Mouse (Mus musculus): Measurements from ENCODE around the gene B4galt2. TPM values are rescaled to one million over a fixed set of nuclear protein-coding genes. Genes with fewer than 3 reads are reported as not detected.

B4galt2 gene
- 22.7 and 31.7 TPM in 2 replicates for polyA plus RNA-seq (2016; fragmentation: Nextera tagmentation; extraction: Ambion mirVana)

DNA sequence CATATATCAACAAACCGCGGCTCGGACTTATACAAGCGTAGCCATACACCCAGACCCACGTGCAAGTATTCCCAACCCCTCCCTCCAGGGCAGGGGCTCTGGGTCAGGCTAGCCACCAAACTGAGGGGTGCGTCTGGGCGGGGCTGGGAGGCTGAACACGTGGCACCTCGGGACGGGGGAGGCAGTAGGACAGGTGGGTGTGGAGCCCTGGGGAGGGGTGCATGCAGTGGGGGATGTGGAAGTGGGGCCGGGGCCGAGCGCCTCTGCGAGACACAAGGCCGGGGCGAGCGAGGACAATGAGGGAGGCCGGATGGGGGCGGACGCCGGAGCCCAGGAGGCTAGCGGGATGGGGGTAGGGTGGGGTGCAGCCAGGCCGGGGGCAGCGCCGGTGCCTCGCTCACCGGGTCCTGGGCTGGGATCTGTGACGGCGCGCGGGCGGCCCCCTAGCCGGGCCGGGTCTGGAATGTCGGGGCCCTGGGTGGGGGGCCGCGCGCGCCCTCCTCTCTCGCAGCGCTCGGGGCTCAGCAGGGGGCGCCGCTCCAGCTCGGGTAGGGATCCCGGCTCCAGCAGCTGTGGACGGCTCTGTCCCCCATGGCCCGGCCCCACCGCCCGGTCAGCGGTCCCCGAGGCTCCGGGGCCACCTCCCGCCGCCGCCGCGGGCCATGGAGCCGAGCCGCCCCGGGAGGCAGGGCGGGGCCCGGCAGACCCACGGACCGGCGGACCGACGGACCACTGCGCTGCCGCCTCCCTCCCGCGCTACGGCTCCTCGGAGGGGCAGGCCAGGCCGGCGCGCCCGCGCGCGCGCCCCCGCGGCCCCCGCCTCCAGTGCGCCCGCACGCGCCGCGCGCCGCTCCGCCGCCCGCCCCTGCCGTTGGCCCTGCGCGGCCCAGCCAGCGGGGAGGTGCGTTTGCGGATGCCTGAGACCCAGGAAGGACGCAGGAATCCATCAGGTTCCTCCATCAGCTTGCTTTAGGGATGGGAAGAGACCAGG, at the start of gene B4galt2:
B4galt2 (minus strand) TSS at position 787 of the 991 bp plus-strand sequence.
- peaks cover 69% of the 10 kb centered on the region for H3K4me1 ChIP-seq (replicated peaks)
- no peaks in the 10 kb centered on the region for H3K9me3 ChIP-seq
- under 1% methylated on average over 95 of the region's 103 CpGs for WGBS
- no peaks in the 10 kb centered on the region for H3K27me3 ChIP-seq (ENCODE audit: insufficient read depth, poor library complexity, severe bottlenecking)
- H3K4me3 ChIP-seq, result peak within 1 kb of the TSS; percentile 87
- H3K27ac ChIP-seq, result peak within 1 kb of the TSS; percentile 96
- DNase-seq (ENCODE audit: low spot score), result peak; percentile 68
- H3K36me3 ChIP-seq, result peaks cover 56% of the 10 kb centered on the region

- Histone ChIP-seq H3K9me3 (no peaks in the 10 kb centered on the region), H3K4me3 (peak within 1 kb of the TSS; percentile 53), H3K27ac (peak within 1 kb of the TSS; percentile 64; the same call in 1 of the 2 replicates), H3K36me3 (0 out of 2 replicates have a peak, but pooled peaks cover 8% of the 10 kb centered on the region), H3K4me1 (replicated peaks) (peaks cover 38% of the 10 kb centered on the region), H3K27me3 (ENCODE audit: insufficient read depth, poor library complexity, severe bottlenecking) (peaks cover 73% of the 10 kb centered on the region)
- peak; percentile 55 for DNase-seq (ENCODE audit: low spot score)
- under 1% methylated on average over 33 of the region's 33 CpGs for WGBS
Measured at GRCm38 (mm10) chr4:117929391-117929881, 46.1 kb upstream of the B4galt2 start, which contains the start of gene Artn. Gene Artn (minus strand): TSS chr4:117929763.

- peaks cover 38% of the 10 kb centered on the region for H3K4me1 ChIP-seq (replicated peaks)
- peak overlapping the region; percentile 53 for H3K4me3 ChIP-seq
- peak; percentile 54 for DNase-seq (ENCODE audit: low spot score)
- peak overlapping the region; percentile 64; the same call in 1 of the 2 replicates for H3K27ac ChIP-seq
- H3K27me3 ChIP-seq (ENCODE audit: insufficient read depth, poor library complexity, severe bottlenecking), result peaks cover 80% of the 10 kb centered on the region
- no peaks in the 10 kb centered on the region for H3K9me3 ChIP-seq
- 4% methylated on average over 13 of the region's 13 CpGs for WGBS
- H3K36me3 ChIP-seq, result 0 out of 2 replicates have a peak, but pooled peaks cover 8% of the 10 kb centered on the region
Measured at GRCm38 (mm10) chr4:117928699-117929241, 45.5 kb upstream of the B4galt2 start.

GRCm38 (mm10) chr4:117928234-117928633, 44.9 kb upstream of the B4galt2 start:
- peak; percentile 80 for DNase-seq (ENCODE audit: low spot score)
- H3K4me3 ChIP-seq, result 0 out of 2 replicates have a peak overlapping the region, but pooled peaks have one; percentile 53
- no peak overlapping the region for H3K27ac ChIP-seq
- H3K27me3 ChIP-seq (ENCODE audit: insufficient read depth, poor library complexity, severe bottlenecking), result peaks cover 85% of the 10 kb centered on the region
- H3K36me3 ChIP-seq, result 0 out of 2 replicates have a peak, but pooled peaks cover 8% of the 10 kb centered on the region
- H3K9me3 ChIP-seq, result no peaks in the 10 kb centered on the region
- 12% methylated on average over 6 of the region's 6 CpGs for WGBS
- peaks cover 38% of the 10 kb centered on the region for H3K4me1 ChIP-seq (replicated peaks)

DNA sequence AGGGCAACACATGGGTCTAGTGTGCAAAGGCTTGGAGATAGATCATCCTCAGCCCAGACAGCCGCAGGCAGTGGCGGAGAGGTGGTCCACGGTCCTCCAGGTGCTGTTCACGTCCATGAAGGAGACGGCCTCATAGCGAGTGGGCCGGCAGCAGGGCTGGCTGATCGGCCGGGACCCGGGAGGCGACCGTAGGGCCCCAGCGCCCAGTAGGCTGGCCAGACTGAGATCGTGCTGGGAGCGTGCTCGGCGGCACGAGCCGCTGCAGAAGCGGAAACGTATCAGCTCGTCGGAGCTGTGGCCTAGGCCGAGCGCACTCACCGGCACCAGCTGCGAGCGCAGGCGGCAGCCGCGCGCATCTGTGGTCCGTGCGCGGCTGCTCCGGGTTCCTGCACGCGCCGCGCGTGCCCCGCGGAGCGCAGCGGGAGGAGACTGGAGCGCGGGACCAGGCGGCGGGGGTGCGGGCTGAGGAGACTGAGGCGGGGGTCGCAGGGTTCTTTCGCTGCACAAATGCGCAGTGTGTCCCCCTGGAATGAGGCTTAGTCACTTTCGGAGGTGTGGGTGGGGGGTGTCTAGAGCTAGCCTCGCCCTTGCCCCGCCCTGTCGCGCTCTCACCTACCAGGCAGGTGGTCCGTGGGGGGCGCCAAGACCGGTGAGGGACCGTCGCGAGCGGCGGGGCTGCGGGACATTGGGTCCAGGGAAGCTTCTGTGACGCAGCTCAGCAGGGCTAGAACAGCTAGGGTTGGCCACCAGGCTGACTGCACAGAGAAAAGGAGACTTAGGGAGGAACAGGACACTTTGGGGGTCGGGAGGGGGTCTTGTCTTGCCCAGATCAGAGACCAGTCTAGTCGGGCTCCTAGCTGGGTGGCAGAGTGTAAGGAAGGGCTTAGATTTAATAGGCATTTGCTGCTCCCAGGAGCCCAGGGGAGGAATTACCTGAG, 43.5 kb upstream of the B4galt2 start:
- Histone ChIP-seq H3K36me3 (no peaks in the 10 kb centered on the region), H3K27ac (peak overlapping the region; percentile 47), H3K4me1 (replicated peaks) (peaks cover 38% of the 10 kb centered on the region), H3K9me3 (no peaks in the 10 kb centered on the region), H3K27me3 (ENCODE audit: insufficient read depth, poor library complexity, severe bottlenecking) (peaks cover 89% of the 10 kb centered on the region), H3K4me3 (peak overlapping the region; percentile 63)
- DNase-seq (ENCODE audit: low spot score), result peak; percentile 58
- WGBS, result 1% methylated on average over 71 of the region's 71 CpGs

DNA sequence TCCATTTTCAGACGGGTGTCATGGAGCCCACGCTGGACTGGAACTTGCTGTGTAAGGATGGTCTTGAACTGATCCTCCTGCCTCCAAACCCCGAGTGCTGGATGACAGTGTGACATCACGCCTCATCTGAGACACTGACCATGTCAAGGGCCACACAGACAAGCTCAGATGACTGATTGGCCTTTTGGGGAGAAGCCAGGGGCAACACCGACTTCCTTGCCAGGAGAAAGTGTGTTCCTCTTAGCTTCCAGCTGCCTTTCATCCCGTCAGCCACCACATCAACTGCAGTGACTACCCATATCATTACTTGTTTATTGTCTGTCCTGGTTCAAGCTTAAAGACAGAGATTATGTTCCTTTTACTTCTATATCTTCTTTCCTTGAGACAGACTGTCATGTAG, 41.6 kb upstream of the B4galt2 start:
- no peak overlapping the region for H3K27ac ChIP-seq
- H3K4me3 ChIP-seq, result no peak overlapping the region
- no peak for DNase-seq (ENCODE audit: low spot score)
- peaks cover 36% of the 10 kb centered on the region for H3K4me1 ChIP-seq (replicated peaks)
- H3K36me3 ChIP-seq, result no peaks in the 10 kb centered on the region
- peaks cover 73% of the 10 kb centered on the region for H3K27me3 ChIP-seq (ENCODE audit: insufficient read depth, poor library complexity, severe bottlenecking)
- 73% methylated on average over 5 of the region's 6 CpGs for WGBS
- H3K9me3 ChIP-seq, result no peaks in the 10 kb centered on the region

DNA sequence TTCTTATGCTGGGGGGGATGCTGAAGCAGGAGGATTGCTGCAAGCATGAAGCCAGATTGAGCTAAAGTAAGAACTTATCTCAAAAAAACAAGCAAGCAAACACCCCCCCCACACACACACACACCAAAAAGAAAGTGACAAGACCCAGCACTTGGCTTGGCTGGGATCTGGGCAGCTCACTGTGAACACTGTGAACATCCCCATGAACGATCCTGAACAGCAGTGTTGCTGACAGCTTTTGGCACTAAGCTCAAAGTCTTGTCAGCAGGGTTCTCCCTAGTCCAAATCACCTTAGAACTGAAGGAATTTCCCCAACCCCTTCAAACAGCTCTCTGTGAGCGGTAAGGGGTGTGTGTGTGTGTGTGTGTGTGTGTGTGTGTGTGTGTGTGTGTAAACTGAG, 40.2 kb upstream of the B4galt2 start:
- Histone ChIP-seq H3K4me3 (no peak overlapping the region), H3K36me3 (no peaks in the 10 kb centered on the region), H3K9me3 (no peaks in the 10 kb centered on the region), H3K4me1 (replicated peaks) (peaks cover 22% of the 10 kb centered on the region), H3K27me3 (ENCODE audit: insufficient read depth, poor library complexity, severe bottlenecking) (peaks cover 59% of the 10 kb centered on the region), H3K27ac (no peak overlapping the region)
- 69% methylated on average over 2 of the region's 2 CpGs for WGBS
- no peak for DNase-seq (ENCODE audit: low spot score)

GRCm38 (mm10) chr4:117921358-117921757, 38.1 kb upstream of the B4galt2 start:
- Histone ChIP-seq H3K9me3 (no peaks in the 10 kb centered on the region), H3K36me3 (no peaks in the 10 kb centered on the region), H3K27me3 (ENCODE audit: insufficient read depth, poor library complexity, severe bottlenecking) (peaks cover 38% of the 10 kb centered on the region), H3K4me1 (replicated peaks) (peaks cover 5% of the 10 kb centered on the region; the same call in 1 of the 2 replicates), H3K27ac (no peak overlapping the region), H3K4me3 (no peak overlapping the region)
- no peak for DNase-seq (ENCODE audit: low spot score)
- WGBS, result 90% methylated on average over 2 of the region's 2 CpGs

GRCm38 (mm10) chr4:117918762-117919161, 35.5 kb upstream of the B4galt2 start:
- 89% methylated on average over 5 of the region's 5 CpGs for WGBS

DNA sequence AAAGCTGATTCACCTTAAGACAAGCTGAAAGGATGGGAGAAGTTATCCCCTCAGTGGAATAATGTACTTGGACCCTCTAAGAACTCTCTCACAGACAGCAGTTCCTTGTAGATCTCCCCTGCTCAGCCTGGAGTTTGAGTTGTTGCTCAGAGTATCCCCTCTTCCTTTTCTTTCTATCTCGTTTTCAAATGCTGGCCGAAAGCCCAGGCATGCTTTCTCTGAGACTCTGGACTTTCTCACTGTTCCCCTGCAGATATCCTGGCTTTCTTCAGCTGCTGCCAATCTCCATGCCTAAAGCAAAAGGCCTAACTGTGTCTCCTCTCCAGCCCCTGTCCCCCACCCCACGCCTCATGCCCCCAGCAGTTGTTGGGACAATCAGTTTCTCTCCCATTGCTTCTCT, 35.0 kb upstream of the B4galt2 start:
- 87% methylated on average over 3 of the region's 3 CpGs for WGBS
- H3K9me3 ChIP-seq, result no peaks in the 10 kb centered on the region
- no peak overlapping the region for H3K27ac ChIP-seq
- DNase-seq (ENCODE audit: low spot score), result no peak
- H3K4me1 ChIP-seq (replicated peaks), result peaks cover 27% of the 10 kb centered on the region
- peaks cover 7% of the 10 kb centered on the region for H3K27me3 ChIP-seq (ENCODE audit: insufficient read depth, poor library complexity, severe bottlenecking)
- H3K4me3 ChIP-seq, result no peak overlapping the region
- no peaks in the 10 kb centered on the region for H3K36me3 ChIP-seq

More at GRCm38 (mm10) chr4:117918762-117919161, 35.5 kb upstream of the B4galt2 start:
- H3K27me3 ChIP-seq (ENCODE audit: insufficient read depth, poor library complexity, severe bottlenecking), result peaks cover 12% of the 10 kb centered on the region
- peaks cover 22% of the 10 kb centered on the region for H3K4me1 ChIP-seq (replicated peaks)
- H3K4me3 ChIP-seq, result no peak overlapping the region
- H3K27ac ChIP-seq, result no peak overlapping the region
- H3K36me3 ChIP-seq, result no peaks in the 10 kb centered on the region
- H3K9me3 ChIP-seq, result no peaks in the 10 kb centered on the region
- DNase-seq (ENCODE audit: low spot score), result no peak

- Histone ChIP-seq H3K9me3 (no peaks in the 10 kb centered on the region), H3K4me3 (no peak overlapping the region), H3K36me3 (0 out of 2 replicates have a peak, but pooled peaks cover under 1% of the 10 kb centered on the region), H3K27me3 (ENCODE audit: insufficient read depth, poor library complexity, severe bottlenecking) (0 out of 2 replicates have a peak, but pooled peaks cover 3% of the 10 kb centered on the region), H3K27ac (no peak overlapping the region), H3K4me1 (replicated peaks) (peaks cover 32% of the 10 kb centered on the region)
- no peak for DNase-seq (ENCODE audit: low spot score)
- WGBS, result 90% methylated on average over 4 of the region's 4 CpGs
Measured at GRCm38 (mm10) chr4:117917847-117918246, 34.6 kb upstream of the B4galt2 start.

- Histone ChIP-seq H3K27ac (no peak overlapping the region), H3K4me3 (no peak overlapping the region), H3K27me3 (ENCODE audit: insufficient read depth, poor library complexity, severe bottlenecking) (0 out of 2 replicates have a peak, but pooled peaks cover 3% of the 10 kb centered on the region), H3K36me3 (peaks cover 5% of the 10 kb centered on the region), H3K4me1 (replicated peaks) (peaks cover 36% of the 10 kb centered on the region), H3K9me3 (no peaks in the 10 kb centered on the region)
- DNase-seq (ENCODE audit: low spot score), result no peak
- 88% methylated on average over 4 of the region's 4 CpGs for WGBS
Measured at GRCm38 (mm10) chr4:117917402-117917801, 34.1 kb upstream of the B4galt2 start.

All from hindbrain, embryonic 10.5 days (tissue).